Mouse (Mus musculus): Measurements from ENCODE around the gene Acap3.

DNA sequence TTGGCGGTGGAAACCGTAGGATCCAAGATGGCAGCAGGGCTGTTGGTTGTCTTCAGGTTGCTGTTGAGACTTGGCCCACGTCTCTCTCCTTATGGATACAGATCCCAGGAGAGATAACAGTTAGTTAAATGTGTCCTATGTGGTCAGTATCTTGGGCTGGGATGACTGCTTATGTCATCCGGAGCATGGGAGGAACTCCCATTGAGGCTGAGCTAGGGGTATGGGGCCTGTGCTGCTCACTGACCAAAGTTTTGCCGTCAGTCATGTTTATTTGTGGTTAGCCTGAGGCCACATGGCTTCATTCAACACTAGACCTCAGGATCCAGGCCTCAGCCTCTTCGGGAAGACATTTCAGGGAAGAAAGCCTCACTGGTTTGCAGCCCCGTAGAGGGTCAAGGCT is 20.2 kb upstream of the Acap3 start:
- no peak for TF ChIP-seq CTCF (IDR thresholded peaks at IDR 0.05; ENCODE audit: extremely low read depth, insufficient read depth, insufficient read length, insufficient replicate concordance)
- no peak for TF ChIP-seq POLR2A (IDR thresholded peaks at IDR 0.05; ENCODE audit: low read depth, low read length)
